Mouse (Mus musculus) MEL (cell line): ENCODE measurements around the gene Gxylt1.

ENCODE experiments used
- CTCF ChIP-seq, 3 experiments: IDR thresholded peaks in 2 of 3; conservative IDR thresholded peaks in 1 of 3; 2 replicates each; pipeline ENCODE4 v1.5.1; 2011 to 2012; ENCODE audit warnings: low read length in 3 of 3, low read depth in 2 of 3, mild to moderate bottlenecking in 2 of 3, improper control_type of control experiment in 1 of 3, inconsistent platforms in 1 of 3, mixed read lengths in 1 of 3, moderate library complexity in 1 of 3; ENCODE audit not compliant: control insufficient read depth in 1 of 3, insufficient read depth in 1 of 3, poor library complexity in 1 of 3, severe bottlenecking in 1 of 3
- E2F4 ChIP-seq: IDR thresholded peaks from 2 replicates; pipeline ENCODE4 v1.6.1; 2011; ENCODE audit warnings: low read depth, low read length, improper control_type of control experiment, borderline replicate concordance
- EP300 ChIP-seq, 2 experiments: IDR thresholded peaks; 2 replicates each; pipeline ENCODE4 v1.6.1; 2011; ENCODE audit warnings: improper control_type of control experiment in 2 of 2, low read length in 2 of 2, low read depth in 1 of 2, mild to moderate bottlenecking in 1 of 2
- ETS1 ChIP-seq: IDR thresholded peaks from 2 replicates; pipeline ENCODE4 v1.6.1; 2012; ENCODE audit warnings: low read depth, mild to moderate bottlenecking, inconsistent platforms, low read length, improper control_type of control experiment, moderate library complexity
- GATA1 ChIP-seq: IDR thresholded peaks from 2 replicates; pipeline ENCODE4 v1.6.1; 2011; ENCODE audit warnings: low read depth, low read length, improper control_type of control experiment
- JUND ChIP-seq: IDR thresholded peaks from 2 replicates; pipeline ENCODE4 v1.6.1; 2011; ENCODE audit warnings: low read depth, mild to moderate bottlenecking, improper control_type of control experiment, low read length
- MAFK ChIP-seq: IDR thresholded peaks from 2 replicates; pipeline ENCODE4 v1.6.1; 2011; ENCODE audit warnings: low read depth, mild to moderate bottlenecking, low read length, improper control_type of control experiment, borderline replicate concordance
- NELFE ChIP-seq: IDR thresholded peaks from 2 replicates; pipeline ENCODE4 v1.6.1; 2011; ENCODE audit warnings: low read depth, low read length, improper control_type of control experiment
- POLR2A ChIP-seq, 2 experiments: IDR thresholded peaks; 2 replicates each; pipeline ENCODE4 v1.6.1; 2011 to 2012; ENCODE audit warnings: low read length in 2 of 2, mild to moderate bottlenecking in 2 of 2, control low read depth in 1 of 2, improper control_type of control experiment in 1 of 2, low read depth in 1 of 2, moderate library complexity in 1 of 2; ENCODE audit not compliant: control insufficient read depth in 1 of 2, insufficient read depth in 1 of 2, poor library complexity in 1 of 2
- RAD21 ChIP-seq: IDR thresholded peaks from 2 replicates; pipeline ENCODE4 v1.6.1; 2011; ENCODE audit warnings: mild to moderate bottlenecking, low read depth, low read length, improper control_type of control experiment
- USF1 ChIP-seq: IDR thresholded peaks from 2 replicates; pipeline ENCODE4 v1.6.1; 2014; ENCODE audit warnings: low read depth, mild to moderate bottlenecking, inconsistent platforms, low read length, improper control_type of control experiment, moderate library complexity
- USF2 ChIP-seq, 2 experiments: IDR thresholded peaks; 2 replicates each; pipeline ENCODE4 v1.6.1; 2011 to 2012; ENCODE audit warnings: improper control_type of control experiment in 2 of 2, low read length in 2 of 2, borderline replicate concordance in 1 of 2, inconsistent platforms in 1 of 2, low read depth in 1 of 2, mild to moderate bottlenecking in 1 of 2; ENCODE audit not compliant: insufficient read depth in 1 of 2
- ZKSCAN1 ChIP-seq: IDR thresholded peaks from 2 replicates; pipeline ENCODE4 v1.6.1; 2012; ENCODE audit warnings: low read depth, mild to moderate bottlenecking, inconsistent platforms, low read length, improper control_type of control experiment, moderate library complexity
- ZMIZ1 ChIP-seq: IDR thresholded peaks from 2 replicates; pipeline ENCODE4 v1.6.1; 2012; ENCODE audit warnings: low read depth, mild to moderate bottlenecking, inconsistent platforms, low read length, improper control_type of control experiment, moderate library complexity

DNA sequence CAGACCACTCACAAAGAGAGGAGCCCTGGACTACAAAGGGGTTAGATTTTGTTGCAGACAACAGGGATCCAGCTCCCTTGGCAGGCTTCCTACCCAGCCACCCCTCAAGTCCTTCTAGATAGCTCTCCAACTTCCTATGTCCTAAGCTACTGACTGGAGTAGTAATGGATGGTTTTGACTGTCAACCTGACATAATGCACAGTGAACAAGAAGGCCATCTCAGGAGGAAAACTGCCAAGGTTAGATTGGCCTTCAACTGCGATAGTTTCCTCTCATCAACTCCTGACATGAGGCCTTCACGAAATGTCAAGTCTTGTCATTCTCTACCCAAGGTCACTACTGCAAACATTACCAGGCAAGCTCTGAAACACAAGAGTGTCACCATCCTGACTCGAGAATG, 10.8 kb downstream of the Gxylt1 start:
- TF ChIP-seq NELFE (no peak), JUND (no peak), POLR2A (IDR thresholded peaks at IDR 0.05; ENCODE audit: control insufficient read depth in 1 of 2, insufficient read depth in 1 of 2, low read depth in 1 of 2, low read length in 2 of 2, poor library complexity in 1 of 2) (no peak), USF1 (no peak), GATA1 (no peak), EP300 (IDR thresholded peaks at IDR 0.05; ENCODE audit: low read depth in 1 of 2, low read length in 2 of 2) (no peak), ETS1 (no peak), CTCF (IDR thresholded peaks at IDR 0.05 in 2 of 3, conservative IDR thresholded peaks at IDR 0.05 in 1 of 3; ENCODE audit: control insufficient read depth in 1 of 3, insufficient read depth in 1 of 3, low read depth in 2 of 3, low read length in 3 of 3, poor library complexity in 1 of 3, severe bottlenecking in 1 of 3) (no peak), RAD21 (no peak), E2F4 (no peak), ZMIZ1 (no peak), USF2 (IDR thresholded peaks at IDR 0.05; ENCODE audit: borderline replicate concordance in 1 of 2, insufficient read depth in 1 of 2, low read depth in 1 of 2, low read length in 2 of 2) (no peak), ZKSCAN1 (no peak), MAFK (no peak)
